Mouse (Mus musculus) layer of hippocampus, adult 2 months (tissue): ENCODE measurements around the gene Gm1673. TPM values are rescaled to one million over a fixed set of nuclear protein-coding genes. Genes with fewer than 3 reads are reported as not detected.
A peak's percentile ranks its signal among the peaks of the same experiment; 100 is the strongest.

ENCODE experiments used
- DNase-seq, 2 experiments: peaks; one replicate each; pipeline ENCODE4 v3.0.0; 2022; ENCODE audit warnings: low spot score in 2 of 2
- H3K27ac ChIP-seq: fragments of 200-600 bp; 2 replicates; pipeline ENCODE4 v1.8.1; 2022
- H3K4me3 ChIP-seq: fragments of 200-600 bp; 2 replicates; pipeline ENCODE4 v1.8.1; 2022; ENCODE audit warnings: mild to moderate bottlenecking
- CTCF ChIP-seq: fragments of 200-600 bp; conservative IDR thresholded peaks from 2 replicates; pipeline ENCODE4 v1.8.1; 2022; ENCODE audit warnings: antibody characterized with exemption, mild to moderate bottlenecking, moderate library complexity
- total RNA-seq, 2 experiments: library from RNA; stranded (reverse); gene quantifications; 2 replicates each; pipeline ENCODE4 v1.2.3; 2021

Gene Gm1673
- total RNA-seq, 2 experiments from 2014 or later: 57.5 to 58.0 TPM

- Histone ChIP-seq H3K27ac (no peak overlapping the region), H3K4me3 (no peak overlapping the region)
- no peak for TF ChIP-seq CTCF
- DNase-seq: no peak
These were observed 17.6 kb downstream of the Gm1673 start for GRCm38 (mm10) chr5:34000809-34001208.

- Histone ChIP-seq H3K4me3 (no peak overlapping the region), H3K27ac (no peak overlapping the region)
- DNase-seq: no peak
- no peak for TF ChIP-seq CTCF
These were observed 18.2 kb downstream of the Gm1673 start for GRCm38 (mm10) chr5:34001401-34001800.

GRCm38 (mm10) chr5:34002636-34003035 lies 19.4 kb downstream of the Gm1673 start:
- no peak overlapping the region for H3K4me3 ChIP-seq
- no peak overlapping the region for H3K27ac ChIP-seq
- TF ChIP-seq CTCF: no peak
- DNase-seq: no peak

- DNase-seq: no peak
- Histone ChIP-seq H3K4me3 (no peak overlapping the region), H3K27ac (no peak overlapping the region)
- TF ChIP-seq CTCF: no peak
These were observed 21.4 kb downstream of the Gm1673 start for GRCm38 (mm10) chr5:34004618-34005017.

- no peak for TF ChIP-seq CTCF
- no peak for DNase-seq
- H3K27ac ChIP-seq: no peak overlapping the region
These were observed 23.6 kb downstream of the Gm1673 start for GRCm38 (mm10) chr5:34006832-34007231.

GRCm38 (mm10) chr5:34007392-34007941 lies 24.2 kb downstream of the Gm1673 start:
- Histone ChIP-seq H3K27ac (no peak overlapping the region), H3K4me3 (no peak overlapping the region)
- no peak for DNase-seq
- no peak for TF ChIP-seq CTCF

More at GRCm38 (mm10) chr5:34006832-34007231, 23.6 kb downstream of the Gm1673 start:
- H3K4me3 ChIP-seq: no peak overlapping the region

GRCm38 (mm10) chr5:34014652-34015051 lies 31.4 kb downstream of the Gm1673 start:
- no peak overlapping the region for H3K4me3 ChIP-seq
- DNase-seq: no peak
- peak; percentile 63 for TF ChIP-seq CTCF

GRCm38 (mm10) chr5:34018968-34019367 lies 35.7 kb downstream of the Gm1673 start:
- Histone ChIP-seq H3K27ac (no peak overlapping the region), H3K4me3 (no peak overlapping the region)
- no peak for TF ChIP-seq CTCF
- no peak for DNase-seq

More at GRCm38 (mm10) chr5:34014652-34015051, 31.4 kb downstream of the Gm1673 start:
- H3K27ac ChIP-seq: no peak overlapping the region

- Histone ChIP-seq H3K27ac (no peak overlapping the region), H3K4me3 (no peak overlapping the region)
- TF ChIP-seq CTCF: no peak
- no peak for DNase-seq
These were observed 46.9 kb downstream of the Gm1673 start for GRCm38 (mm10) chr5:34030101-34030500.

GRCm38 (mm10) chr5:34031022-34031421 lies 47.8 kb downstream of the Gm1673 start:
- no peak overlapping the region for H3K4me3 ChIP-seq
- no peak for TF ChIP-seq CTCF
- no peak for DNase-seq
- H3K27ac ChIP-seq: no peak overlapping the region

- Histone ChIP-seq H3K4me3 (no peak overlapping the region), H3K27ac (no peak overlapping the region)
- DNase-seq: no peak
- no peak for TF ChIP-seq CTCF
These were observed 49.3 kb downstream of the Gm1673 start for GRCm38 (mm10) chr5:34032520-34032919.

Other genes starting within 250 kb of the Gm1673 start
- 100 to 1,000 TPM in 1 of 2 experiments, 10 to 100 TPM in 1; 99.8 to 108 TPM for gene Letm1, start 200.6 kb upstream of the Gm1673 start, total RNA-seq
- gene Nsd2, start 162.7 kb upstream of the Gm1673 start, total RNA-seq: 100 to 1,000 TPM; 123 to 133 TPM
- 10 to 100 TPM; 19.5 to 22.5 TPM for gene Nelfa, start 47.0 kb upstream of the Gm1673 start, total RNA-seq
- gene Nat8l, start 12.6 kb downstream of the Gm1673 start, total RNA-seq: 100 to 1,000 TPM; 139 to 141 TPM
- 1 to 10 TPM in 1 of 2 experiments, under 1 TPM in 1; 0.61 to 1.0 TPM for gene Poln, start 186.0 kb downstream of the Gm1673 start, total RNA-seq
- 1 to 10 TPM; 6.4 to 7.3 TPM for gene Haus3, start 186.1 kb downstream of the Gm1673 start, total RNA-seq
- gene Mxd4, start 204.3 kb downstream of the Gm1673 start, total RNA-seq: 10 to 100 TPM; 84.9 to 94.7 TPM